In the genomic region with DNA sequence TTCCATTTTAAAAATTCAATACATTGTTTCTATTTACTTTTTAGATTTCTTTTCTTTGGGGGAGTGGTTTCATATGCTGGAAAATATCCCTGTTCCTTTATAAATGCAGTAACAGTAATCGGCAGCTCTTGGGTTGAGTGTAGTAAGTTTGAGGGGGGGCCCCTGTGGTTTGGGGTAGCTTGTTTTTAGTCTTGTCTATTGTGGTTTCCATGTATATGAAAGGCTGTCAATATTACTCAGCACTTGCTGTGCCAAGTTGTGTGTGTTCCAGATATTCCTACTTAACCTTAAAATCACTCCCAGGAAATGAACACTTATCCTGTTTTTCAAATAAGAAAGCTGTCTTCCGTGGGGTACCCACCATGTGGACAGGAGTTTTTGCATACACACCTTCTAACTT, we compare ENCODE assay signal across 12 mouse cellular contexts. TPM values are rescaled to one million over a fixed set of nuclear protein-coding genes. Genes with fewer than 3 reads are reported as not detected.
DNase-seq lines count a peak whose midpoint lies in the region; ATAC-seq lines count a peak whose summit lies in the region.
"Had no signal": no experiment of that assay in that cellular context is flagged by ENCODE, and none has a peak within 500 bp of the region (broad histone marks: within the 10 kb centered on the region; RNA-seq: fewer than 3 reads in every experiment).

No protein-coding gene starts in this region.

- H3K4me2 ChIP-seq in embryonic facial prominence, embryonic 13.5 days, result no peak overlapping the region
- no peak overlapping the region for H3K4me2 ChIP-seq in kidney, embryonic 15.5 days

- no peak overlapping the region for H3K4me3 ChIP-seq in embryonic facial prominence, embryonic 13.5 days
- no peak overlapping the region for H3K4me3 ChIP-seq in embryonic facial prominence, embryonic 10.5 days
- H3K4me3 ChIP-seq in kidney, embryonic 15.5 days (replicated peaks), result no peak overlapping the region

- peaks cover 21% of the 10 kb centered on the region for H3K4me1 ChIP-seq in embryonic facial prominence, embryonic 13.5 days
- H3K4me1 ChIP-seq in embryonic facial prominence, embryonic 10.5 days, result peaks cover 24% of the 10 kb centered on the region
- peaks cover 19% of the 10 kb centered on the region for H3K4me1 ChIP-seq in kidney, embryonic 15.5 days

- DNase-seq in embryonic facial prominence, embryonic 10.5 days (ENCODE audit: low spot score), result no peak
- no peak for DNase-seq in kidney, postnatal 14 days
- DNase-seq in thymus, postnatal 4 days, result peak; percentile 55
- DNase-seq in thymus, adult 18-20 months, result no peak
- peak; percentile 3 for DNase-seq in testis, postnatal 14 days (ENCODE audit: low spot score)
- DNase-seq in cerebellum, adult 18-20 months, result no peak
- DNase-seq: gastrocnemius, postnatal 36 days; kidney, adult 9 months had no signal

- H3K9me3 ChIP-seq in embryonic facial prominence, embryonic 13.5 days, result no peaks in the 10 kb centered on the region
- H3K9me3 ChIP-seq in embryonic facial prominence, embryonic 10.5 days, result no peaks in the 10 kb centered on the region
- no peaks in the 10 kb centered on the region for H3K9me3 ChIP-seq in kidney, embryonic 15.5 days (replicated peaks)

- WGBS in embryonic facial prominence, embryonic 13.5 days, result 43% methylated on average over 2 of the region's 2 CpGs
- 76% methylated on average over 2 of the region's 2 CpGs for WGBS in embryonic facial prominence, embryonic 10.5 days
- WGBS in kidney, embryonic 15.5 days, result 58% methylated on average over 2 of the region's 2 CpGs

- H3K36me3 ChIP-seq in embryonic facial prominence, embryonic 13.5 days, result peaks cover 20% of the 10 kb centered on the region
- H3K36me3 ChIP-seq in embryonic facial prominence, embryonic 10.5 days (replicated peaks), result peaks cover 71% of the 10 kb centered on the region
- peaks cover 39% of the 10 kb centered on the region for H3K36me3 ChIP-seq in kidney, embryonic 15.5 days

- no peak for ATAC-seq in embryonic facial prominence, embryonic 13.5 days (ENCODE audit: insufficient number of reproducible peaks, insufficient read depth, low FRiP score, low TSS enrichment, low read depth)
- no peak for ATAC-seq in kidney, embryonic 15.5 days (replicated peaks; ENCODE audit: low FRiP score)
- ATAC-seq: midbrain, embryonic 16.5 days had no signal

- peak overlapping the region; percentile 22; the same call in 1 of the 2 replicates for H3K27ac ChIP-seq in embryonic facial prominence, embryonic 13.5 days
- H3K27ac ChIP-seq in embryonic facial prominence, embryonic 10.5 days (replicated peaks), result no peak overlapping the region
- H3K27ac ChIP-seq in kidney, embryonic 15.5 days, result peak overlapping the region; percentile 62

- no peaks in the 10 kb centered on the region for H3K27me3 ChIP-seq in embryonic facial prominence, embryonic 13.5 days
- H3K27me3 ChIP-seq in embryonic facial prominence, embryonic 10.5 days (replicated peaks; ENCODE audit: low read depth, poor library complexity, severe bottlenecking), result no peaks in the 10 kb centered on the region
- H3K27me3 ChIP-seq in kidney, embryonic 15.5 days, result no peaks in the 10 kb centered on the region

- H3K9ac ChIP-seq in embryonic facial prominence, embryonic 13.5 days, result no peak overlapping the region
- H3K9ac ChIP-seq in kidney, embryonic 15.5 days, result no peak overlapping the region

RNA-seq across cellular contexts. Expression of a gene that starts 4.7 kb away (rescaled TPM):
- 183 and 196 TPM in 2 replicates for polyA plus RNA-seq in embryonic facial prominence, embryonic 13.5 days (2015; fragmentation: Nextera tagmentation; extraction: Ambion mirVana)
- polyA plus RNA-seq in embryonic facial prominence, embryonic 10.5 days (2016; fragmentation: Nextera tagmentation; extraction: Ambion mirVana), result 177 and 186 TPM in 2 replicates
- 194 and 213 TPM in 2 replicates for polyA plus RNA-seq in kidney, embryonic 15.5 days (2015; fragmentation: Nextera tagmentation; extraction: Ambion mirVana)

RNA-seq across cellular contexts. Expression of a gene that starts 13.4 kb away (rescaled TPM):
- polyA plus RNA-seq in embryonic facial prominence, embryonic 13.5 days (2015; fragmentation: Nextera tagmentation; extraction: Ambion mirVana), result 324 and 327 TPM in 2 replicates
- 377 and 383 TPM in 2 replicates for polyA plus RNA-seq in embryonic facial prominence, embryonic 10.5 days (2016; fragmentation: Nextera tagmentation; extraction: Ambion mirVana)
- 268 and 279 TPM in 2 replicates for polyA plus RNA-seq in kidney, embryonic 15.5 days (2015; fragmentation: Nextera tagmentation; extraction: Ambion mirVana)

RNA-seq across cellular contexts. Expression of a gene that starts 26.2 kb away (rescaled TPM):
- polyA plus RNA-seq in embryonic facial prominence, embryonic 13.5 days (2015; fragmentation: Nextera tagmentation; extraction: Ambion mirVana), result 0.51 and 0.55 TPM in 2 replicates
- polyA plus RNA-seq in embryonic facial prominence, embryonic 10.5 days (2016; fragmentation: Nextera tagmentation; extraction: Ambion mirVana), result 0.15 and 0.43 TPM in 2 replicates
- polyA plus RNA-seq in kidney, embryonic 15.5 days (2015; fragmentation: Nextera tagmentation; extraction: Ambion mirVana), result 0.64 and 0.95 TPM in 2 replicates
- polyA plus RNA-seq: C2C12 had no signal

RNA-seq across cellular contexts. Expression of a gene that starts 51.5 kb away (rescaled TPM):
- 66.6 and 75.1 TPM in 2 replicates for polyA plus RNA-seq in embryonic facial prominence, embryonic 13.5 days (2015; fragmentation: Nextera tagmentation; extraction: Ambion mirVana)
- 45.4 and 46.8 TPM in 2 replicates for polyA plus RNA-seq in embryonic facial prominence, embryonic 10.5 days (2016; fragmentation: Nextera tagmentation; extraction: Ambion mirVana)
- 70.1 and 71.8 TPM in 2 replicates for polyA plus RNA-seq in kidney, embryonic 15.5 days (2015; fragmentation: Nextera tagmentation; extraction: Ambion mirVana)

Comparison
In these comparisons a context has a peak if more than half of its experiments do, and no peak if none do; other contexts are left out.
1. DNase-seq: peak in thymus, postnatal 4 days (single experiment) and testis, postnatal 14 days (single experiment); none in embryonic facial prominence, embryonic 10.5 days (single experiment), kidney, postnatal 14 days (single experiment), thymus, adult 18-20 months (0 of 2) and cerebellum, adult 18-20 months (0 of 2).